Mouse (Mus musculus) embryonic fibroblast, embryonic 13.5 days (primary cell): ENCODE results near the gene App.

Experiments used
- CTCF ChIP-seq: IDR thresholded peaks from 2 replicates; pipeline ENCODE4 v1.5.1; 2011; ENCODE audit warnings: mild to moderate bottlenecking, control low read depth, low read length, moderate library complexity, borderline replicate concordance; ENCODE audit not compliant: insufficient read depth
- POLR2A ChIP-seq: IDR thresholded peaks from 2 replicates; pipeline ENCODE4 v1.6.1; 2011; ENCODE audit warnings: low read depth, mild to moderate bottlenecking, control low read depth, low read length, moderate library complexity

DNA sequence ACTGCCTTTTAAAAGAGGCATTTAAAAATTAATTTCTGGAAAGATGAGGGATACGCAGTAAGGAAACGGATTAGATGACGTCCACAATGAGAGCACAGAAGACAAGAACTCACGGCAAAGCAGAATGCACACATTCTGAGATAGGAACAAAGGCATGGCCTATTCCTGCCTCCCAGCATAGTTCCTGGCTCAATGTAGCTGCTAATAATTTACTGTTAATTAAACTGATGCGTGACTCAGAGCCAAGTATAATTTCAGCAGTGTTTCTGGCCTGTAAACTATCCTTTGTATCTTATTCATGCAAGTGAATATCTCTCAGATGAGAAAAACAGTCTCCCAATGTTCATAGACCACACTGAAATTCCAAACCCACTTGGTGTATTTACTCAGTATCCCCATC is 154.3 kb downstream of the App start:
- TF ChIP-seq CTCF: no peak
- TF ChIP-seq POLR2A: no peak
